Mouse (Mus musculus): ENCODE results near the gene Glrx5.

The Glrx5 gene

DNA sequence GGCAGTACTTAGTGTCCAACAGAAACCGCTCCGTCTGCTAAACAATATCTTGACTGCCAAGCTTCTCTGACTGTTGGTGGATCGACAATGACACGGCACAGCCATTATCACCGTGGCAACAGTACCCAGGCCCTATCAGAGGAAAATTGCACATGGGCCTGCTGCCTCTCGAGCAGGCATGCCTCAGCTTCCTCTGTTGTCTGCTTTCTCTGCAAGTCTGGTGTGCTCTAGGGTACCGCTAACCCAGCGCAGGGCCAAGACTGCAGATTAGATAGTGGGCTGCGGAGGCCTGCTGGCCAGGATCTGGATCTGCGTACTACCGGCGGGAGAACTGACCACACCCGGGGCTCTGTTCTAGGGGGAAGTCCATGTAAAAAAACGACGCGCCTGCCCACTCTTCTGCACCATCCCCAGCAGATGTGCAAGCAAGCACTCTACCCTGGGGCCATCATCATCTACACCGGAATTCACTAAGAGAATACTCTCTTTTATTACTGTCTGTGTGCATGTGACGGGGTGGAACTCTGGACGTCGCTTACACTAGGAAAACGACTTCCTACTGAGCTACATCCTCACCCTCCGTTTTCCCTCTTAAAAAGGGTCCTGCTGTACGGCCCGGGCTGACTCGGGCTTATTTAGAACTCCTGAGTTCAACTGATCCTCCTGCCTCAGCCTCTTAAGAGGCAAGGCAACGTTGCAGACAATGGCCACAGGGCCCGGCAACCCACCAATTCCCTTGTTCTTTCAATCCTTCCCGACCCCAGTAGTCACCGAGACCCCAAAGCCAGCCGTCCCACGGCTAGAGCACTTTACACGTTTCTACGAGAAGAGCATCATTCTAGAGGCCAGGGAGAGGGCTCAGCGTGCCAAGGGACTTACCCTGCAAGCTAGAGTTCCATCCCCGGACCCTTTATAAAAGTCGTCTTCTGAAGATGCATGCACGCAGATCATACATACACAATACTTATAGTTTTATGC lies 1.1 kb upstream of the Glrx5 start:
- DNase-seq (ENCODE audit: low spot score in 2 of 2), result no peak

DNA sequence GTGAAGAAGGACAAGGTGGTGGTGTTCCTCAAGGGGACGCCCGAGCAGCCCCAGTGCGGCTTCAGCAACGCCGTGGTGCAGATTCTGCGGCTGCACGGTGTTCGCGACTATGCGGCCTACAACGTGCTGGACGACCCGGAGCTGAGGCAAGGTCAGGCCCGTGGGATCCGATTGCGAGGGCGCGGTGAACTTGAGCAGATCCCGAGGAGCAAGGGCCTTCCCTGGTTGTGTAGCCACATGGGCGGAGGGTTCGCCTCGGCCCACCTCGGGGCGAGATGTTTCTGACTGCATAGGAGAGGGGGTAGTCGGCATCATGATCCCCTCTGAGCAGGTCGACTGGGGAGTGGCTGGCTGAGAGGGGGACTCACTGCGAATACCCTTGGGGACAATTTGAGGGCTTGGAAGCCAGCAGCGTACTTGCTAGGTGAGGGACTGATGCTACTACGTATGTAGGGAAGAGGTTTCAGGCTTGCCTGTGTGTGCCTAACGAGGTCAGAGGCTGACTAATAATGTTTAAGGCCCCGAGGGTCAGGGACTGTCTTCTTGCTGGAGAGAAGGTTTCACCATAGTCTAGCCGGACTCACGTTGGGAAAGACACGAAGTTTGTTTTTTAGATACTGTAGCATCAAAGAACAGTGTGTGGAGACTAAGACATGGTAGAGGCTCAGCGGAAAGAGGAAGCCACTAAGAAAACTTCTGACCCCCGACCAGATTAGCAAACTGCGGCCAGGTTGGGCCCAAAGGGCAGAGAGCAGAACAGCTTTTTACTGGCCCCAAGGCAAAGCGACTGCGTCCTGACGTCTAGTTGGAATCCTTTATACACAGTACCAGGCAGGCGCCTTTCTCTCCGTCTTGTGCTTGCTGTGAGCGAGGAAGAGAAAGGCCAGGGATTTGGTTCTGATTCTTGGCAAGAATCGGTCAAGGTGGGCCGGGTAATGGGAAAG lies 616 bp downstream of the Glrx5 start:
- no peak for DNase-seq (ENCODE audit: low spot score in 2 of 2)

DNA sequence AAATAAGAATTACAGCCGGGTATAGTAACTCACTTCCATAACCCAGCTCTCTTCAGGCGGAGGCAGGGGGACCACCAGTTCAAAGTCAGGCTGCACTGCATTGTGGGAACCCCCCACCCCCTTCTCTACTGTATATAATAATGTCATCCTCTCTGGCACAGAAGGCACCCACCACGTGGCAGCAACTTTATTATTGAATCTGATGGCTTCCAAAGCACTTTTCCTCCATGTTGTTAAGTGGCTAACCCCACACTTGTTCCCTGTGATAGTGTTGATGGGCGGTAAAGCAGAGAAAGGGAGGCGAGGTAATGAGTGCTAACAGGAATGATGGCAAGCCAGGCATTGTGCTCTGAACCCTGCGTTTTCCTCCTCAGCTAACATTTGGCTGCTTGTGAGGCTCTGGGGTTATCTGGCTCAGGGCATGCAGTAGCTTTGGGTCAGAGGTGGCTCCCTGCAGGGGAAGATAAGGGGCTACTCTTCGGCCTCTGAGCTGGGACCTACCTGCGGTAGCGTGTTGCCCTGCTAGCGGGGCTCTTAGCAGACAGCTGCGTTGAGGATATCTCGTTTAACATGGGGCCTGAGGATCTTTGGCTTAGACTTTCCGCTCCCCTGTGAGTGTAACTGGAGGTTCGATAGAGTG lies 1.8 kb downstream of the Glrx5 start:
- DNase-seq (ENCODE audit: low spot score in 2 of 2), result no peak

DNA sequence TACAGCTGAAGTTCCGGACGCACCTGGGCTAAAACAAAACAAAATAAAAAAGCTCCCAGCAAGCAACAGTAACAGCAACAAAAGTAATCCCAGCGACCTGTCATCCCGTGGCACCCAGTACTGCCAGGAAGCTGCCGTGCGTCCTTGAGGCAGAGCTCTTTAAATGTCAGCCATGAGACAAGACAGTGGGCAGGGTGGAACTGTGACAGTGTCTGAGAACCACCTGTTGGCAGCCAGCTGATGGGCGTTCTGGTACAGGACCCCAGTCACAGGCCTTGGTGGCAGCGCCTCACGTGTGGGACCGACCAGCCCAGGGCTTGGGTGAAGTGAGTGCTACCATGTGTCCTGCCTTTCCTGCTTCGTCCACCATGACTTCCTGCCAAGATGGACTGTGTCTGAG lies 5.7 kb downstream of the Glrx5 start:
- no peak for DNase-seq (ENCODE audit: low spot score in 2 of 2)

DNA sequence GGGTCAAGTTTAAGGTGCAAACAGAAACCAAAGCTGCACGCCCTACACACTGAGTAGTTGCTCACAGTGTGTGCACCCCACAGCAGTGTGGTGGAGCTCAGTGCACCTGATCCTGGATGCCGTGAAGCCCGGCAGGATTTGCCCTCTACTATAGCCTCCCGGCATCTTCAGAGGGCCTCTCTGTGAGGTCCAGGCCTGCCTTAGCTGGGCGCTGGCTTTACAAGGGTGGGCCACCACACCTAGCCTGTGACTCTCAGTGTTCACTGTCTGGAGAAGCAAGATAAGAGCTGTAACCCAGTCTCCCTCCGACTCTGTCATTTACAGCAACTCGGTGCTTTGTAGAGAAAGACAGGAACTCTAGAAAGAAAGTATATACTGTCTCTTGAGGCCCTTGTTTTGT lies 6.4 kb downstream of the Glrx5 start:
- DNase-seq (ENCODE audit: low spot score in 2 of 2), result no peak

DNA sequence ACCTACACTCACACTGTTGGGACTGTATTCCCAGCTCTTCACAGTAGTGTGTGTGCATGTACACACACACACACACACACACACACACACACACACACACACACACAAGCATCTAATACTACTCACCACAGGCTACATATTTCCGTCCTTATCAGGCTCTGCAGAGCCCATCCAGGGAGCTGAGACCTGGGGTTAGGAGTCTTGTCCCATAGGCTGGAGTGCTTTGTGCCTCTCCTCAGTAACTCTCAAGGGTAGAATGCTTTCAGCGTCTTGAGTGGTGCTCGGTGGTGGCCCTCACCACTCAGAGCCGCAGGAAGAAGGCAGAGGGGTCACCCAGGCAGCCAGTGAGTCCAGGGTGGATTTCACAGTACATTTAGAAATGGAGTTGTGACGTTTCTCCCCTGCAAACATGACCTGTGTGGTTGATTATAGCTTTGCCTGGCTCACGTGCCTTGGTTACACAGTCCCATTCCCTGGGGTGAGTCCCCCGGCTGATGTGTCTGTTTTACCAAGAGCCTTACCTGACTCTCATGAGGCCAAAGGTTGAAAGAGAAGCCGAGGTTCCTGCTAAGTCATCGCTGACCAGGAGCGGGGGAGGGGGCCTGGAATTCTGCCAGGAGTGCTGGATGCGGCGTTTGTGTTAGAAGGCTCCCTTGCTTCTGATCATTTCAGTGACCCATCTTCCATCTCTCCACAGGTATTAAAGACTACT lies 7.2 kb downstream of the Glrx5 start:
- no peak for DNase-seq (ENCODE audit: low spot score in 2 of 2)

DNA sequence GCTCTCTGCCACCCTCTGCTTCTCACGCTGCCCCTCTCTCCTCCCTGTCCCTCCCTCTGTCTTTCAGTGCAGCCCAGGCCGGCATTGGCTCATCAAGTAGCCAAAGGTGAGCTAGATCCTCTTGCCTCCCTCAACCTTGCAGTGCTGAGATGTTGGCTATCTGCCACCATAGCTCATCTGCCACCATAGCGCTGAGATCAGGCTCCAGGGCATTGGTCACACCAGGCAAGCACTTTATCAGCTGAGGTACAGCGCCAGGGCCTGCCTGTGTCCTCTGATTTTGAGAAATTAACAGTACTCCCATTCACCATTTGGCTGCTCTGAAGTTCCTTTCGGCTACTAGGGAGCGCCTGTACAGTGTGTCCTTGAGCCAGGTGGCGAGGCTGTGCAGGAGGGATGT lies 8.5 kb downstream of the Glrx5 start:
- DNase-seq (ENCODE audit: low spot score in 2 of 2), result no peak

DNA sequence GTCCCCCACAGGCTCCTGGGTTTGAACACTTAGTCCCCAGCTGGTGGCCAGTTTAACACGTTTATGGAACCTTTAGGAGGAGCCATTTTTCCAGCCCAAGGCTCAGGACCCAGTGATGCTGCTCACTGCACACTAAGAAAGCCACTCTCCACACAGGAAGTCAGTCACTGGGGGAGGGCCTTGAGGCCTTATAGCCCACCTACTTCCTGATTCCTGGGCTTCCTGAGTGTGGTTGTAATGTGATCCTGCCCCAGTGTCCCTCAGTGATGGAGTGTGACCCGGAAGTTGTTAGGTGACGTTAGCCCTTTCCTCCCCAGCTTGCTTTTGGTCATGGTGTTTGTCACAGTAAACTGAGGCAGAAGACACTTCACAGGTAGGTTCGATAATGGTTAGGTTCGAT lies 10.6 kb downstream of the Glrx5 start:
- DNase-seq (ENCODE audit: low spot score in 2 of 2), result no peak

DNA sequence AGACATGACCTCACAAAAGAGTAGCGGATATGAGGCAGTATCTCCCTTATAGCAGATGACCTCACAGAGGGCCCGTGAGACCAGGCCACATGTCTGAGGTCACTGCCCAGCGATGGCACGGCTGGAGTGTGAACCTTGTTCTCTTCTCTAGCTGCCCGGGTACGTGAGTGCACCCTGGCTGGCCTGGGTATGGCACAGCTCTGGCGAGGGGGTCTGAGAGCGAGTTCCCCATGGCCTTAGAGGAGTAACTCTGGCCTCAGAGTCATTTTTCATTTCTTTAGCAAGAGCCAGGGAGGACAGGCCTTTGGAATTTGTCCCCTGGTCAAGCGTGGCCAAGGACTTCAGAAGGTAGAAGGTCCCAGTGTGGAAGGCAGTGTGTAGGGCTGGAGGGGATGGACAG lies 12.3 kb downstream of the Glrx5 start:
- no peak for DNase-seq (ENCODE audit: low spot score in 2 of 2)

DNA sequence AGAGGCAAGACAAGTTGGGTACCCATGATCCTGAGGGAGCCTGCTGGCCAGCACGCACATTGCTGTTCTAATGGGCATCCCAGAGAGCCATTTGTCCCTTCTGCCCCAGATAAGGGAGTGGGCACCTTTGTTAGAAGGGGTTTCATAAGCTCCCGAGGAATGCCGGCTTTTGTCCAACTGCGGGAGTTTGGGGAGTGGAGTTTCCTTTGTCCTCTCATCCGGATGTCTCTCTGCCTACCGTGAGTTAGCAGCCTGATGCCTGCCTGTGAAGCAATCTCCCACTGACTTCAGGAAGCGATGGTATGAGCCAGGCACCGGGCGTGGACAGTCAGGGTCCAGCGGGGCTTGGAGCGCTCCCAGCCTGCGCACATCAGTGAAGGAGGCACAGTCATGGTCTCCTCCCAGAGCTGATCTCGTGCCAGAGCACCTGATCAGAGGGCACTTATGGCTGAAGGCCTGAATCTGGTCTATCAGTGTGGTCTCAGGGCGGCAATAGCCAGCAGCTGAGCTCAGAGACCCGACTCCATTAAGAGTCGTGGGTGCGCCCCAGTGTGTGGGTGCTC lies 15.9 kb downstream of the Glrx5 start:
- no peak for DNase-seq (ENCODE audit: low spot score in 2 of 2)

DNA sequence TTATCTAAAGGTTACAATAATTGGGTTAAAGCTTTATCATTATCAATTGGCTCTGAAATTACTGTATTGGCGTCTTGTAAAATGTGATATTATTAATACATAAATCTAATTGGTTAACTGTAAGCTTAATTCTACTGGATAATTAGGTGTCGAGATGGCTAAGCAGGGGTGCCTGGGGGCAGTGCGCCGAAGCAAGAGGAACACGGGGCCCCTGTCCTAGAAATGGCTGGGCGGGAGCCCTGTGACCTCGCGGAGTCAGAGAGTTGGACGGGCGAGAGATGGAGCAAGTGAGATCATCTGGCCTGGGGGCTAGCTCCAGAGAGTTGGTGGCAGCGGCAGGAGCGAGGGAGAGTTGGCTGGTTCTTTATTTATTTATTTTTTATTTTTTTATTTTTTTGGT lies 17.3 kb downstream of the Glrx5 start:
- DNase-seq (ENCODE audit: low spot score in 2 of 2), result no peak

DNA sequence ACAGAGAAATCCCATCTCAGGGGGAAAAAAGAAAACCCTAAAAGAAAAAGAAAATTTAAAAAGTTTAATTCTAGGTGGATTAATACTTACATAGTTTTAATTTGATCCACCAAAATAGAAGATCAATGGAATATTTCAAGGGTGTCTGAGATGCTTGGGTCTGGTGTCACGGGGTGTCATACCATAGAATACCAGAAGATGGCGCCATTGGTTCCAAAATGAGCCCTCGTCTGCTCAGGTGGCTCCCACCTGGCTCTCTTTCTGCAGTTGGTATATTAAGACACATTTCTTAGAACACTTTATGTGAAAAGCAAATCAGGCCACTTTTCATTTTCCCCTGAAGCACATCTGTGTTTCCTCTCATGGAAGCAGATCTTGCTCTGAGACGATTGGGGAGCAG lies 18.4 kb downstream of the Glrx5 start:
- no peak for DNase-seq (ENCODE audit: low spot score in 2 of 2)

DNA sequence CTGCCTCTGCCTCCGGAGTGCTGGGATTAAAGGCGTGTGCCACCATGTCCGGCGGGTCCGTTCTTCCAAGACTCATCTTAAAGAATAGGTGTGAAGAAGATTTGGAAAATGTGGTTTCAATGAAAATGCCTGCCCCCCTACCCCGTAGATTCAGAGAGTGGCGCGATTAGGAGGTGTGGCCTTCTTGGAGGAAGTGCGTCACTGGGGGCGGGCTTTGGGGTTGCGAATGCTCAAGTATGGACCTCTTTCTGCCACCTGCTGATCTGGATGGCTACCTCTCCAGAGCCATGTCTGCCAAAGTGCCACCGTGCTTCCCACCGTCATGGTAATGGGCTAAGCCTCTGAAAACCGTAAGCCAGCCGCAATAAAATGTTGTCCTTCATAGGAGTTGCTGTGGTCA lies 21.6 kb downstream of the Glrx5 start:
- DNase-seq (ENCODE audit: low spot score in 2 of 2), result no peak

DNA sequence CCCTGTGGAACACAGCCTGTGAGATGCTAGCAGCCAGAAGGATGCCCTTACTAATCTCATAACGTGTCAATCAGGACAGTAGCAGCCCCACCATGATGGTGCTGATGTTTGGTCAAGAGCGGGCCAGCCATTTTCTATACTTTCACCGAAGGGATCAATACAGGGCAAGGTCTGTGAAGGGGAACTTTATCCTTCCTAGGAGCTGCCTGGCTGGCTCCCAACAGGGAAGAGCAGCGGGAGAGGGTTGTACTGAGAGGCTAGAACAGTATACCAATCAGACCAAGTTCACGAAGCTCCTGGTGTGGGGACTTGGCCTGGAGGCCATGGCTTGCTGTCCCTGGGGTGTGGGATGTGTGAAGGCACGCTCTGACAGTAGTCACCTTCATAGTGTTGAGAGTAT lies 22.8 kb downstream of the Glrx5 start:
- DNase-seq (ENCODE audit: low spot score in 2 of 2), result no peak

DNA sequence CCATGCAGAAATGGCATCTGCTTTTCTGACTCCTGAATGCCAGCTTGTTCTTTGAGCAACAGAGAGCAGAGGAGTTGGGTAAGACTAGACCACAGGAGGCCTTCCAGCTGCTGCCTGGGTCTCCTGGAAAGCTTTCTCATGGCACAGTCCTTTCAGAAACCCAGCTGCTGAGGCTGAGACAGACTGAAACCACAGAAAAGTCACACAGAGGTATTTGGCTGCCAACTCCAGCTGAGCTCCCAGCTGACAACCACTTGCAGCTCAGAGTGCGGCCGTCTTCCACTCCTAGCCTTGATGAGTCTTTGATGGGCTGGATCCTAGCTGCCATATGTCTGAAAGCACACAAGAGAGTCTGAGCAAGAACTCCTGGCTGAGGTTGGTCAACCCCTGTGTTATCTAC lies 27.5 kb downstream of the Glrx5 start:
- no peak for DNase-seq (ENCODE audit: low spot score in 2 of 2)

DNA sequence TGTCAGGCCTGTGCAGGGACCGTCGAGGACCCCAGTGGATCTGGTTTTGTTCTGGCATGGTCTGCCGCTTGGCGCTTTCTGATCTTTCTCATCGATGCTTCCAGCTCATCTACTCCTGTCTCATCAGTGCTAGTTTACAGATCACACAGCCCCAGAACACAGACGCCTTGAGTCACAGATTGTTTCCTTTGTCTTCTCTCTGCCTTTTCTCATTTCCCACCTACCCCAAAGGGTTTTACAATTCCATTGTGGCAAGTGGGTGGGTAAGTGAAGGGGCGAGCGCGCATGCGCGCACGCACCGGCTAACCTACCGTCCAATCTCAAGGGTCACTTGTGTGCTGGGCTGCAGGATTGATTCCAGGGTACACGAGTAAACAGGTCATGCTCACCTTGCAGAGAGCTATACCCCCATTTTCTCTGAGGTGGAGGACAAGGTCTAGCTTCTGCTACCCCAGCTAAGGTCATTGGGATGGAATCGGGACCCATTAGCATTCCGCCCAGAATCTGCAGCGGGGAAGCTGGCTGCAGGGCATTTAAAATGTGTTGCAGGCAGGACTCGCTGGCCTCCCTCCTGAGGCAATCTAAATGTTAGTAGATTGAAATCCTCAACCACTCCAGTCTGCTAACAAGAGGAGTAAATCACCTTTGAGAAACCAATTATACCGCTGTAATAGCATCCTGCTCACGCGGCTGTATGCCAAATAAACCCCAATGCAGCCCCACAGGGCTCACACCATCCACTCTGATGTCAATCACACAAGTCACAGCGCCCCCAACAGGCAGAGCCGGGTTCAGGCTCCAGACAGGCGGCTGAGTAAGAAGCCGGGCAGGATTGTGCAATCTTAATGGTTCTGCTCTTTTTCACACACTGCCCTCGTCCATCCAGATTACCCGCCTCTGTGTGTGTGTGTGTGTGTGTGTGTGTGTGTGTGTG lies 31.0 kb downstream of the Glrx5 start:
- DNase-seq (ENCODE audit: low spot score in 2 of 2), result no peak

DNA sequence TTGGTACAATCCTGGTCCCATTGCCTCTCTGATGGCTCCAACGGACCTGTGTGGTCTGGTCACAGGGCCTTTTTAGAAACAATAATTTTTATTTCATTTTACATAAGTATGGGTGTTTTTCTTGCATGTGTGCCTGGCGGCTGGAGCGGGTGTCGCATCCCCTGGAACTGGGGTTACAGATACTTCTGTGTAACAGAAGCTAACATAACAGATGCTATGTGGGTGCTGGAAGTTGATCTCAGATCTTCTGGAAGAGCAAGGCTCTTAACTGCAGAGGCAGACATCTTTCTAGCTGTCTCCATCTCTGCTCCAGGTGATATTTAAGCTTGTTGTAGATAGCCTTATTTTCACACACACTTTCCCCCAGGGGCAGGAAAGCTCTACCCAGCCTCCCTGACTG lies 31.7 kb downstream of the Glrx5 start:
- no peak for DNase-seq (ENCODE audit: low spot score in 2 of 2)

DNA sequence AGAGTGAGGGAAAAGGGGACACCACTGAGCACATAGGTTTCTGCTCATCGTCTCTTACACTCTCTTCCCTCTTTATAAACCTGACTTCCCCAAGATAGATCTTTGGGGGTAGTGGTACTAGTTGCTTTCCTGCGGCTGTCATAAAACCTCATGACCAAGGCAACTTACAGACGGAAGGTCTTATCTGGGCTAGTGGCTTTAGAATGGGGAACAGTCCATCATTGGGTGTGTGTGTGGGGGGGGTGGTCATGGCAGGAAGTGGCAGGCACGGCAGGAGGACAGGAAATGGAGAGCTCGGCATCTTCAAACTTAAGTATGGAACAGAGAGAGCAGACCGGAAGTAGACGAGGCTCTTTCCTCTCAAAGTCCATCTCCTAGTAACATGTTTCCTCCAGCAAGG lies 32.6 kb downstream of the Glrx5 start:
- DNase-seq (ENCODE audit: low spot score in 2 of 2), result no peak

DNA sequence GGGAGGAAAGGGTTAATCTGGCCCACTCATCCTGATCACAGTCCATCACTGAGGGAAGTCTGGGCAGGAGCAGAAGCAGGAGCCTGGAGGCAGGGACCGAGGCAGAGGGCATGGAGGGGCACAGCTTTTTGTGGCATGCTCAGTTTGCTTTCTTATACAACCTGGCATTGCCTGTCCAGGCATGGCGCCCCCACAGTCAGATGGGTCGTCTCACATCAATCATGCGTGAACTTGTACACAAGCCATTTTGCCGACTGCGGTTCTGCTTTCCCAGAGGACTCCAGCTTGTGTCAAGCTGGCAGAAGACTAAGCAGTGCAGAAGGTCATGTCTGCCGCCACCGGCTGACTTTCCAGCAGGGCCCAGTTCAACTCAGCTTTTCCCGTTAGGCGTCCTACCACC lies 34.0 kb downstream of the Glrx5 start:
- DNase-seq (ENCODE audit: low spot score in 2 of 2), result no peak

DNA sequence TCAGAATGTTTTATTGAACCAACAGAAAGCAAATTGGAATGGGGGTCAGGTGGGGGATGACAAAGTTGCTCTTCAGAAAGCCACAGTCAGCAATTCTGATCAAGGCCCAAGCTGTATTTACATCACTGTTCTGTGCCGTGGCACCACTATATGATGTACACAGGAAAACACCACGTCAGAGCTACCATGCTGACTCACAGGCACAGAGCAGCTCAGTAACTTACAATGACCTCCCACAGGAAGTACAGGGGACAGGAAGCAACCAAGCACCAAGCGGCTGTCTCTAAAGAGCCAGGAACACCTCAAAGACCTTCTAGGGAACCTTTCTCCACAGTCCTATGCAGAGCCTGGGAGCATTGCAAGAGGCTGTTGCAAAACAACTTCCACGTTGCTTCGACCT lies 36.4 kb downstream of the Glrx5 start:
- DNase-seq (ENCODE audit: low spot score in 2 of 2), result no peak
